Mouse (Mus musculus): ENCODE data around the gene Ankrd44. TPM values are rescaled to one million over a fixed set of nuclear protein-coding genes. Genes with fewer than 3 reads are reported as not detected.

The Ankrd44 gene
- polyA plus RNA-seq, 1 experiment from 2014 or later, result 28.9 TPM

DNA sequence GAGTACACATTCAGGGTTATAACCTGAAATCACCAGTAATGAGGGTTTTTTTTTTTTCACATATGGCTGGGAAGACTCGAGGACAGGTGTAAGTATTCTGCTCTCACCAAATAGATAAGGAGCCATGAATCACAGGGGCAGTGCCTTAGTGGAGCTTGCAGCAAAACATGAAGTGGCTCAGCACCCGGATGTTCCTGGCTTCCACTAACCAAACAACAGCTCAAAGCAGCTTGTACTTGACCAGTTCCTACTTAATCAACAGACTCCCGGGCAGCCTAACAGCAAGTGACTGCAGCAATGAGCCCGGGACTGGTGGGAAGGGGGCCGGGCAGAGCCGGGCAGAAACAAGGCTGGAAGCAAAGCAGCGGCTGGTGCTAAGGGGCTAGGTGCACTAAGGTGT lies 20.6 kb downstream of the Ankrd44 start:
- H3K36me3 ChIP-seq (ENCODE audit: control insufficient read depth, insufficient read depth, low read length), result 0 out of 2 replicates have a peak, but pooled peaks cover 2% of the 10 kb centered on the region
- WGBS, result 56% methylated on average over 7 of the region's 7 CpGs
- H3K9ac ChIP-seq (ENCODE audit: low read depth, low read length), result no peak overlapping the region
- peak overlapping the region; percentile 54; the same call in 1 of the 2 replicates for H3K4me2 ChIP-seq (ENCODE audit: low read depth, low read length)
- H3K27ac ChIP-seq (replicated peaks; ENCODE audit: low read depth, low read length), result peak overlapping the region; percentile 90
- ATAC-seq (ENCODE audit: low read depth) (no peak), DNase-seq (ENCODE audit: low spot score) (no peak)
- H3K27me3 ChIP-seq (replicated peaks; ENCODE audit: control insufficient read depth, insufficient read depth, low read length), result no peaks in the 10 kb centered on the region
- no peaks in the 10 kb centered on the region for H3K9me3 ChIP-seq (ENCODE audit: control insufficient read depth, low read length)
- H3K4me3 ChIP-seq (ENCODE audit: low read depth, low read length), result no peak overlapping the region
- H3K4me1 ChIP-seq (ENCODE audit: control insufficient read depth, insufficient read depth, low read length), result peaks cover 46% of the 10 kb centered on the region

DNA sequence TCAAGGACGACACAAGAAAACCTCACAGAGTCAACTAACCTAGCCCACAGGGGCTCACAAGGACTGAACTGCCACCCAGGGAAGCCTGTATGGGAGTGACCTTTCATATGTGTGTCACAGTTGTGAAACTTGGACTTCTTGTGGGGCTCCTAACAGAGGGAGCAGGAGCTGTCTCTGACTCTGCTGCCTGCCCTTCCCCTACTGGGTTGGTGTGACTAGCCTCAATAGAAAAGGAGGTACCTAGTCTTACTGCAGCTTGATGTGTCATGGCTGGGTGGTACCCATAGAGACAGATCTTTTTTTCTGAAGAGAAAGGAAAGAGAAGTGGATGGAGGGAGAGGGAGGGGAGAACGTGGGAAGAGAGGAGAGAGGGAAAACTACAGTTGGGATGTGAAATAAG lies 22.0 kb downstream of the Ankrd44 start:
- WGBS, result 87% methylated on average over 2 of the region's 2 CpGs
- DNase-seq (ENCODE audit: low spot score) (no peak), ATAC-seq (ENCODE audit: low read depth) (no peak)
- Histone ChIP-seq H3K4me1 (ENCODE audit: control insufficient read depth, insufficient read depth, low read length) (peaks cover 43% of the 10 kb centered on the region), H3K9me3 (ENCODE audit: control insufficient read depth, low read length) (no peaks in the 10 kb centered on the region), H3K4me3 (ENCODE audit: low read depth, low read length) (no peak overlapping the region), H3K27ac (replicated peaks; ENCODE audit: low read depth, low read length) (no peak overlapping the region), H3K9ac (ENCODE audit: low read depth, low read length) (no peak overlapping the region), H3K27me3 (replicated peaks; ENCODE audit: control insufficient read depth, insufficient read depth, low read length) (no peaks in the 10 kb centered on the region), H3K4me2 (ENCODE audit: low read depth, low read length) (no peak overlapping the region), H3K36me3 (ENCODE audit: control insufficient read depth, insufficient read depth, low read length) (0 out of 2 replicates have a peak, but pooled peaks cover 2% of the 10 kb centered on the region)

DNA sequence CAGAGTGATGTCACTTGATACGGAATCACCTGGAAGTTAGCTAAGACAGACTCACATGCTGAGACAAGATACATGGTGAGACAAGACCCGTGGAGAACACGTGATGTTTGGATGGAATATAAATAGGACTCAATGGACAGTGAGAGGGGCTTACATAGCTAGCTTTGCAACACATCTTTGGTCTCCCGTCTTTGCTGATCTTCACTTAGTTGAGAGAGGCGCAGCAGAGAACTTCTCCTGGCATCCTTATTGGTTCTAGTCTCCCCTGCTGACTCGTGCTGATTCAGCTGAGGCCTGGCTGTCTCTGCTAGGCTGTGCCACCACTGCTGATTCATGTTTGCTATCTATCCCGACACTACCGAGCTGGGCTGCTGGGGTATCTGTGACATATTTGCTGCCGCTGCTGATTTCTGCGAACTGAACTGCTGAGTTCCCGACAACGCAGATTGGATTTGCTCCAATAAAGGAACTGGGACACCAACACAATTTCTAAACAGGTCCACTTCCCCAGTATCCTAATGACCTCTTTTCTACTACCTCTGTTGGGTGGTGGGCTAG lies 23.4 kb downstream of the Ankrd44 start:
- Histone ChIP-seq H3K27ac (replicated peaks; ENCODE audit: low read depth, low read length) (no peak overlapping the region), H3K4me2 (ENCODE audit: low read depth, low read length) (no peak overlapping the region), H3K36me3 (ENCODE audit: control insufficient read depth, insufficient read depth, low read length) (0 out of 2 replicates have a peak, but pooled peaks cover 2% of the 10 kb centered on the region), H3K9me3 (ENCODE audit: control insufficient read depth, low read length) (no peaks in the 10 kb centered on the region), H3K27me3 (replicated peaks; ENCODE audit: control insufficient read depth, insufficient read depth, low read length) (no peaks in the 10 kb centered on the region), H3K4me1 (ENCODE audit: control insufficient read depth, insufficient read depth, low read length) (peaks cover 45% of the 10 kb centered on the region), H3K4me3 (ENCODE audit: low read depth, low read length) (no peak overlapping the region), H3K9ac (ENCODE audit: low read depth, low read length) (no peak overlapping the region)
- DNase-seq (ENCODE audit: low spot score) (no peak), ATAC-seq (ENCODE audit: low read depth) (no peak)
- WGBS, result 93% methylated on average over 12 of the region's 12 CpGs

DNA sequence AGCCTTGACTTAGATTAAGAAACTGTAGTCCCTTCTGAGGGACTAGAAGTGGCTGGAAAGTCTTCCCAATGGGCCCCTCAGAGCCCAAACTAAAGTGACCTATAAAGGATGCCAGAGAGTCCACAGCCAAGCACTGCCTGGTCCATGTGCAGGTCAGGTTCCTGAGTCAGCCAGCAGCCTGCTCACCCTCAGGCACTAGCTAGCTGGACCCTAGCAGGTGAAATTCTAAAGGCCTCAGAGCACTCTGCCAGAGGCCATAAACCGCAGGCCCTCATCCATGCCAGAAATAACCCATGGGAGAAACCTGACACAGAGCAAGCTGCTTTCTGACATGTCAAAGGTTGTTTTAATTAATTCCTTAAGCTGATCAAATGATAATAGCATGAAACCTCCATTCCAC lies 25.1 kb downstream of the Ankrd44 start:
- 50% methylated on average over 1 of the region's 1 CpGs for WGBS
- H3K27ac ChIP-seq (replicated peaks; ENCODE audit: low read depth, low read length), result no peak overlapping the region

DNA sequence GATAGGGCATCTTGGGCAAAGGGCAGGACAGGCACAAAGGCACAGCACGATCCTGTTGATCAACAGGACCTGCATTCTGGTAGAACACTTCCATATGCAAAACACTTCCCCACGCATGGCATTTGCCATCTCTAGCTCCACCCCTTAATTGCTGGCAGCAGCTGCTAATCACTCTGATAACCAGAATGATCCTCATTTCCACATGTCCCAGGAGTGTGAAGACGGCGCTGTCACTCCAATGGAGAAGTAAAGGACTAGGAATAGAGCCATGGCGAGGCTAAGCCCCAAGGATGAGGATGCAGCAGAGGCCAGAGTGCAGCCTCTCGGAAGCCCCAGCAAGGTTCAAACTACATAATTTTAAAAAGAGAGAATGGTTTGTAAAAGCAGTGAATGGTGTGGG lies 26.9 kb downstream of the Ankrd44 start:
- ATAC-seq (ENCODE audit: low read depth), result no peak
- H3K27me3 ChIP-seq (replicated peaks; ENCODE audit: control insufficient read depth, insufficient read depth, low read length), result no peaks in the 10 kb centered on the region
- WGBS, result 79% methylated on average over 6 of the region's 6 CpGs
- H3K4me2 ChIP-seq (ENCODE audit: low read depth, low read length), result no peak overlapping the region
- no peak overlapping the region for H3K4me3 ChIP-seq (ENCODE audit: low read depth, low read length)
- peaks cover 37% of the 10 kb centered on the region for H3K4me1 ChIP-seq (ENCODE audit: control insufficient read depth, insufficient read depth, low read length)
- H3K36me3 ChIP-seq (ENCODE audit: control insufficient read depth, insufficient read depth, low read length), result 0 out of 2 replicates have a peak, but pooled peaks cover 2% of the 10 kb centered on the region
- 0 out of 2 replicates have a peak overlapping the region, but pooled peaks have one; percentile 42 for H3K27ac ChIP-seq (replicated peaks; ENCODE audit: low read depth, low read length)
- no peak for DNase-seq (ENCODE audit: low spot score)
- H3K9ac ChIP-seq (ENCODE audit: low read depth, low read length), result no peak overlapping the region
- no peaks in the 10 kb centered on the region for H3K9me3 ChIP-seq (ENCODE audit: control insufficient read depth, low read length)

More for the DNA sequence above, 25.1 kb downstream of the Ankrd44 start:
- H3K4me1 ChIP-seq (ENCODE audit: control insufficient read depth, insufficient read depth, low read length), result peaks cover 45% of the 10 kb centered on the region
- DNase-seq (ENCODE audit: low spot score) (no peak), ATAC-seq (ENCODE audit: low read depth) (no peak)
- H3K36me3 ChIP-seq (ENCODE audit: control insufficient read depth, insufficient read depth, low read length), result 0 out of 2 replicates have a peak, but pooled peaks cover 2% of the 10 kb centered on the region
- no peaks in the 10 kb centered on the region for H3K27me3 ChIP-seq (replicated peaks; ENCODE audit: control insufficient read depth, insufficient read depth, low read length)
- H3K4me2 ChIP-seq (ENCODE audit: low read depth, low read length), result no peak overlapping the region
- no peak overlapping the region for H3K9ac ChIP-seq (ENCODE audit: low read depth, low read length)
- no peak overlapping the region for H3K4me3 ChIP-seq (ENCODE audit: low read depth, low read length)
- no peaks in the 10 kb centered on the region for H3K9me3 ChIP-seq (ENCODE audit: control insufficient read depth, low read length)

DNA sequence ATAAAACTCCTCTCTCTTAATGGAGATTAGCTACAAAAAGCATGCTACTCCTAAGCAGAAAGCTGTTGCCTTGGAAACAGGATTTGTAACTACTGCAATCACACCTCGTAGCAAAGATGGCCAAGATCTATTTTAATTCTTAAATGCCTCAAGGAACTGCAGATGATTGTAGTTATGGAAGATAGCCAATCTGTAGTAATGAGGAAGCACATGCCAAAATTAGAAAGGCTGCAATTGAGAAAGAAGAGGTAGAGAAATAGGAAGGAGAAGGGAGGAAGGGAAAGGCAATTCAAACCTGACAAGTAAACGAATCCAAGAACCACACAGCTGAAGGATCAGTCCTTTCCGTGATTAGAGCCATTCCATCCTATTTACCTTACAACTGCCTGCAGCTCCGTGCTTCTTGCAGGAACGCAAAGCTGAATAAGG lies 27.5 kb downstream of the Ankrd44 start:
- Histone ChIP-seq H3K36me3 (ENCODE audit: control insufficient read depth, insufficient read depth, low read length) (0 out of 2 replicates have a peak, but pooled peaks cover 2% of the 10 kb centered on the region), H3K9me3 (ENCODE audit: control insufficient read depth, low read length) (no peaks in the 10 kb centered on the region), H3K4me3 (ENCODE audit: low read depth, low read length) (no peak overlapping the region), H3K27ac (replicated peaks; ENCODE audit: low read depth, low read length) (peak overlapping the region; percentile 42; the same call in 1 of the 2 replicates), H3K4me2 (ENCODE audit: low read depth, low read length) (no peak overlapping the region), H3K9ac (ENCODE audit: low read depth, low read length) (no peak overlapping the region), H3K27me3 (replicated peaks; ENCODE audit: control insufficient read depth, insufficient read depth, low read length) (no peaks in the 10 kb centered on the region), H3K4me1 (ENCODE audit: control insufficient read depth, insufficient read depth, low read length) (peaks cover 37% of the 10 kb centered on the region)
- peak; percentile 65; the same call in 1 of the 2 replicates for ATAC-seq (ENCODE audit: low read depth)
- DNase-seq (ENCODE audit: low spot score), result peak; percentile 75
- 20% methylated on average over 5 of the region's 5 CpGs for WGBS

DNA sequence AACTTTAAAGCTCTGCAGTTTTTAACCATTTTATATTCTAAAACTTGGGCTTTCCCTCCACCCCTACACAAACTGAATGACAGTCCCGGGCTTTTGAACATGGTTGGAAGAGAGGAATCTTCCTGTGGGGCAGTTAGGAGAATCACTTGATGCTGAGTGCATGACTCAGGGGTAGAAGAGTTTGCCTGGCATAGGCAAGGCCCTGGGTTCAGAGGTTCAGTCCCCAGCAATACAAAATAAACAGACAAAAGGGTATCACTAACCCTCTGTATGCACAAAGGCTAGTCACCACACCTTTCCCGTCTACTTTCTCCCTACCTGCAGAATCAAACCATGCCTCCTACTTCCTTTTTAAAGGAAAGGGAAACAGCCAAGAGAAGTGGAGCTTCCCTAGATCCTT lies 28.5 kb downstream of the Ankrd44 start:
- Histone ChIP-seq H3K9me3 (ENCODE audit: control insufficient read depth, low read length) (no peaks in the 10 kb centered on the region), H3K4me2 (ENCODE audit: low read depth, low read length) (no peak overlapping the region), H3K27ac (replicated peaks; ENCODE audit: low read depth, low read length) (no peak overlapping the region), H3K36me3 (ENCODE audit: control insufficient read depth, insufficient read depth, low read length) (0 out of 2 replicates have a peak, but pooled peaks cover 2% of the 10 kb centered on the region), H3K27me3 (replicated peaks; ENCODE audit: control insufficient read depth, insufficient read depth, low read length) (no peaks in the 10 kb centered on the region), H3K4me3 (ENCODE audit: low read depth, low read length) (no peak overlapping the region), H3K4me1 (ENCODE audit: control insufficient read depth, insufficient read depth, low read length) (peaks cover 37% of the 10 kb centered on the region), H3K9ac (ENCODE audit: low read depth, low read length) (no peak overlapping the region)
- ATAC-seq (ENCODE audit: low read depth) (no peak), DNase-seq (ENCODE audit: low spot score) (no peak)
- 76% methylated on average over 2 of the region's 2 CpGs for WGBS

GRCm38 (mm10) chr1:54896109-54897085 lies 29.8 kb downstream of the Ankrd44 start:
- ATAC-seq (ENCODE audit: low read depth) (peak; percentile 74; the same call in 1 of the 2 replicates), DNase-seq (ENCODE audit: low spot score) (peak; percentile 72)

More at GRCm38 (mm10) chr1:54896109-54897085, 29.8 kb downstream of the Ankrd44 start:
- H3K36me3 ChIP-seq (ENCODE audit: control insufficient read depth, insufficient read depth, low read length), result no peaks in the 10 kb centered on the region
- no peaks in the 10 kb centered on the region for H3K27me3 ChIP-seq (replicated peaks; ENCODE audit: control insufficient read depth, insufficient read depth, low read length)
- WGBS, result 42% methylated on average over 11 of the region's 12 CpGs
- no peaks in the 10 kb centered on the region for H3K9me3 ChIP-seq (ENCODE audit: control insufficient read depth, low read length)
- no peak overlapping the region for H3K4me3 ChIP-seq (ENCODE audit: low read depth, low read length)
- H3K9ac ChIP-seq (ENCODE audit: low read depth, low read length), result no peak overlapping the region
- H3K4me1 ChIP-seq (ENCODE audit: control insufficient read depth, insufficient read depth, low read length), result peaks cover 37% of the 10 kb centered on the region
- peak overlapping the region; percentile 12; the same call in 1 of the 2 replicates for H3K27ac ChIP-seq (replicated peaks; ENCODE audit: low read depth, low read length)
- H3K4me2 ChIP-seq (ENCODE audit: low read depth, low read length), result no peak overlapping the region
